Mouse (Mus musculus) hindbrain, embryonic 12.5 days (tissue): ENCODE results near the gene Prn. TPM values are rescaled to one million over a fixed set of nuclear protein-coding genes. Genes with fewer than 3 reads are reported as not detected.

Experiments used
- ATAC-seq: fragments of 200-750 bp; cut with Nextera tagmentation; 2 replicates; pipeline ENCODE4 v1.8.0; 2017; ENCODE audit warnings: moderate TSS enrichment; ENCODE audit not compliant: low FRiP score
- H3K27ac ChIP-seq: fragments of 300-500 bp; sonication (generic); 2 replicates; pipeline ENCODE4 v1.5.1; 2016; ENCODE audit warnings: mild to moderate bottlenecking
- H3K27me3 ChIP-seq: fragments of 300-500 bp; sonication (generic); 2 replicates; pipeline ENCODE4 v1.6.1; 2016; ENCODE audit warnings: mild to moderate bottlenecking
- H3K36me3 ChIP-seq: fragments of 300-500 bp; sonication (generic); 2 replicates; pipeline ENCODE4 v1.6.1; 2016; ENCODE audit warnings: mild to moderate bottlenecking
- H3K4me1 ChIP-seq: fragments of 300-500 bp; sonication (generic); 2 replicates; pipeline ENCODE4 v1.6.1; 2016
- H3K4me2 ChIP-seq: fragments of 300-500 bp; sonication (generic); replicated peaks from 2 replicates; pipeline ENCODE4 v1.6.1; 2016; ENCODE audit warnings: mild to moderate bottlenecking
- H3K4me3 ChIP-seq: fragments of 300-500 bp; sonication (generic); 2 replicates; pipeline ENCODE4 v1.5.1; 2016; ENCODE audit warnings: mild to moderate bottlenecking
- H3K9ac ChIP-seq: fragments of 300-500 bp; sonication (generic); 2 replicates; pipeline ENCODE4 v1.6.1; 2016; ENCODE audit warnings: mild to moderate bottlenecking, moderate library complexity
- H3K9me3 ChIP-seq: fragments of 300-500 bp; sonication (generic); replicated peaks from 2 replicates; pipeline ENCODE4 v1.6.1; 2016; ENCODE audit warnings: mild to moderate bottlenecking
- WGBS: fragments of 180-500 bp; shearing (Covaris S2); methylation state at CpG from one replicate; pipeline ENCODE4 v1.1.7; 2016; 5-methylcytosine and 5-hydroxymethylcytosine counted together
- polyA plus RNA-seq: library from polyadenylated mRNA; unstranded; fragments of >200 nt; fragmentation: Nextera tagmentation; extraction: Ambion mirVana; gene quantifications from 2 replicates; pipeline ENCODE4 v1.2.1, GENCODE M21; 2016

Gene Prn
- polyA plus RNA-seq, result not detected in 2 replicates

DNA sequence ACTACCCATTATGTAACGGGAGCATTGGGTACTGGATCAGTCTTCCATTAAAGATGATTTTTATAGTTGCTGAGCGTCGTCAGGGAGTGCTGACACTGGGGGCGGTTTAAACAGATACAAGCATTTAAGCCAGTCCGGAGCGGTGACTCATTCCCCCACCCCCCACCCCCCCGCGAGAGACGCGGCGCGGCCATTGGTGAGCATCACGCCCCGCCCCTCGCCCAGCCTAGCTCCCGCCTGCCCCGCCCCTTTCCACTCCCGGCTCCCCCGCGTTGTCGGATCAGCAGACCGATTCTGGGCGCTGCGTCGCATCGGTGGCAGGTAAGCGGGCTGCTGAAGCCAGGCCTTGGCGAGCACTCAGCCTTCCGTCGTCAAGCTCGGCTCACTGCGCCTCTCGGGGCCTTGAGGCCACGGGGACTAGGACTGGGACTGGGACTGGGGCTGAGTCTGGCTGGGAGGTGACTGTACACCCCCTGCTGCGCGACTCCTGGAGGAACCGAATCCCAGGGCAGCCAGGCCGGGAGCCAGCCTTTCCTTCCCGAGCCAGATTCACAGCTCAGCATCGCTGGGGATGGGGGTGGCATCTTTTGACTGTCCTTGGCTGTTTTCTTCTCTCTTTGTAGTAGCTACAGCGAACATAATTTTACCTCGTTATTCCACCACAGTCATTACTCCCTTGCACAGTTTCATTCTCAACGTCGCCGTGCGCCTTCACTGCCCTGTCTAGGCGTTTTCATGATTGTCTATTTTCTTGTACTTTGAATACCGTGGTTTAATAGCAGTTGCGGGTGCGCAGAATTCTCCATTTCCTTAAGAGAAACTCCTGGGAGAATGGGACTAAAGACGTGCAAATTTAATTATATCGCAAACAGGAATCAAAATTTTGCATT is at the start of gene Prn, which contains the start of gene Prnp:
Gene Prn (plus strand): TSS at position 275 of the 890 bp plus-strand sequence.
Gene Prnp (plus strand): TSS at position 246 of the 890 bp plus-strand sequence.
- 5% methylated on average over 52 of the region's 52 CpGs for WGBS
- H3K27ac ChIP-seq, result peak within 1 kb of the TSS; percentile 88
- H3K4me3 ChIP-seq, result peak within 1 kb of the TSS; percentile 62
- H3K9me3 ChIP-seq, result no peaks in the 10 kb centered on the region
- peak within 1 kb of the TSS; percentile 81 for H3K9ac ChIP-seq
- peaks cover 18% of the 10 kb centered on the region for H3K4me1 ChIP-seq
- H3K36me3 ChIP-seq, result no peaks in the 10 kb centered on the region
- H3K27me3 ChIP-seq, result no peaks in the 10 kb centered on the region
- peak within 1 kb of the TSS; percentile 68 for H3K4me2 ChIP-seq
- ATAC-seq, result peak; percentile 93

DNA sequence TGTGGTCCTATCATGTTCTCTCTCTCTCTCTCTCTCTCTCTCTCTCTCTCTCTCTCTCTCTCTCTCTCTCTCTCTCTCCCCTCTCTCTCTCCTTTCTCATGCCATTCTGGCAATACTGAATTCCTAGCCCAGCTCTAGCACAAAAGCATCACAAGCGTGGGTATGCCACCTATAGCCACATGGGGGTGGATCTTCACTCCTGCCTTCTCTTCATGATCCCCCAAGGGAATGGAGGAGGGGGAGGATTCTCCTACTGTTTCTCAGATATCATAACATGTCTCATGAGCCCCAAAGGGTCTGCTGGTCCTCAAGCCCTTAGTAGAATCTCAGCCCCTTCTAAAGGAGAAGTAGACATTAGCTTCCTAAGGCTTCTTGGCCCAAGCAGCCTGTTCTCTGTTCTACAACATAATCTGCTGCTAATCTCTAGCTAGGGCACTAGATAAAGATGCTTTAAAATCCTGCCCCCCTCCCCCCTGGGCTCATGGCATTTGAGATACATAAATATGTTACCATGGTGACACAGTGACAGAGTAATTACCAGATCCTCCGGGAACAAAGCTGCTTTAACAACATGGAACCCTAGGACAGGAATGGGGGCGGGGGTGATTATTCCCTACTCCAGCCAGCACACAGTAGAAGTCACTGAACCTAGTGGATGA is 47.0 kb upstream of the Prn start:
- H3K9ac ChIP-seq, result no peak overlapping the region
- H3K27ac ChIP-seq, result peak overlapping the region; percentile 19; the same call in 1 of the 2 replicates
- H3K4me3 ChIP-seq, result no peak overlapping the region
- peaks cover 12% of the 10 kb centered on the region for H3K4me1 ChIP-seq
- no peak overlapping the region for H3K4me2 ChIP-seq
- H3K9me3 ChIP-seq, result no peaks in the 10 kb centered on the region
- WGBS, result 46% methylated on average over 3 of the region's 3 CpGs
- H3K27me3 ChIP-seq, result no peaks in the 10 kb centered on the region
- ATAC-seq, result peak; percentile 89
- H3K36me3 ChIP-seq, result no peaks in the 10 kb centered on the region

DNA sequence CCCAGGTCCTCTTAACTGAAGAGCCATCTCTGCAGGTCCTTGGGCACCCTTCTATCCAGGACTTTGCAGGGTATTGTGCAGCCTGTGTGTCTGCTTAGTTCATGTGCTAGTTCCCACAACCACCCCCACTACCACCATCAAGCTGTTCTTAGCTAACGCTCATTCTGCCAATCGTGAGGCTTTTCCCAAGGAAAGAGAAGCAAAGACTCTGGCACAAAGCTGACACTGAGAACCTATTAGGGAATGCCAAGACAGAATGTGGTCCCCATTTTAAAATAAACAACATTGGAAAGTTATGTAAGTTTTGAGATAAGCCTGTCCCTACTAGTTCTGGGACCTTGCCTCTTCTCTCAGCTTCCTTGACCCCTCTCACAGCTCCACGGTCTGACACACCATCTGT is 46.3 kb upstream of the Prn start:
- Histone ChIP-seq H3K27me3 (no peaks in the 10 kb centered on the region), H3K36me3 (no peaks in the 10 kb centered on the region), H3K4me1 (peaks cover 12% of the 10 kb centered on the region), H3K27ac (no peak overlapping the region), H3K4me3 (no peak overlapping the region), H3K9ac (no peak overlapping the region), H3K4me2 (no peak overlapping the region), H3K9me3 (no peaks in the 10 kb centered on the region)
- ATAC-seq, result no peak
- WGBS, result 83% methylated on average over 3 of the region's 3 CpGs

DNA sequence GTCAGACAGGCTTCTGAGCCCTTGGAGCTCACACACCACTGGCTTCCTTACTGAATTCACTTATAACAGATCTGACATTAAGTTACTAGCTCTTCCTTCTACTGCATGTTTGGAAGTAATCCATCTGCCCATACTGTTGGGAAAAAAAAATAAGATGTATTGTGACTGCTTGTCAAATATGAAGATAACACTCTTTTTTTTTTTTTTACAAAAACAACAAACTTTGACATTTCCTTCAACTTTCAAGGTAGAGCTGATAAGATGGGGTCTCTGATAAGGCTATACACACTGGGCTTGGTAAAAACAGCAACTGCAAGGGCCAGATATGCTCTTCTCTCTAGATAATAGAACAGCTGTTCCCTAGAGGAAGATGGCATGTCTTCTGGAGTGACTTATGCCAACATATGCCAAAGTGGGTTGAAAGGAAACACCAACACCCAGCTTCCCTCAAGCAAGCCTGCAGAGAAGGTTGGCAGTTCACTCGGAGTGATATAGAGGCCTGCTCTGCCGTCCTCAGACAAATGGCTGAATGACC is 45.4 kb upstream of the Prn start:
- Histone ChIP-seq H3K9me3 (no peaks in the 10 kb centered on the region), H3K9ac (no peak overlapping the region), H3K4me2 (no peak overlapping the region), H3K36me3 (no peaks in the 10 kb centered on the region), H3K4me1 (peaks cover 12% of the 10 kb centered on the region), H3K27ac (no peak overlapping the region), H3K27me3 (no peaks in the 10 kb centered on the region), H3K4me3 (no peak overlapping the region)
- no peak for ATAC-seq
- WGBS, result 89% methylated on average over 2 of the region's 2 CpGs

DNA sequence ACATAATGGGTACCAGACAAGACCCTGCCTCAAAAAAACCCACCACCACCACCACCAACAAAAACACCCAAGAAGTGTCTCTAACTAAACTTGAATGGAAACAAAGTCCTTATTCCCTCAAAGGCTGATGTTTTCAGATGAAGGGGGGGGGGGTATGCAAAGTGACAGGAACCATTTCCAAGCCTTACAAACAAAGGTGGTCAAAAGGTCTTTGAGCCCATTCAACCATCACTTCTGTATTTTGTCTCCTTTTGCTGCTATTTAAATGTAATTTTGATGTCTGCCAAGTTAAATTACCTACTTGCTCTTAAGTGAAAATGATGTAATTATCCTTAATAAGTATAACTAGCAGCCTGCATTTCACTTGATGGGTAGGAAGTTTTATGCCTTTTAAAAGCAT is 43.1 kb upstream of the Prn start:
- ATAC-seq, result no peak
- Histone ChIP-seq H3K27ac (no peak overlapping the region), H3K27me3 (no peaks in the 10 kb centered on the region), H3K4me1 (peaks cover 12% of the 10 kb centered on the region), H3K9me3 (no peaks in the 10 kb centered on the region), H3K4me3 (no peak overlapping the region), H3K4me2 (no peak overlapping the region), H3K9ac (no peak overlapping the region), H3K36me3 (no peaks in the 10 kb centered on the region)

DNA sequence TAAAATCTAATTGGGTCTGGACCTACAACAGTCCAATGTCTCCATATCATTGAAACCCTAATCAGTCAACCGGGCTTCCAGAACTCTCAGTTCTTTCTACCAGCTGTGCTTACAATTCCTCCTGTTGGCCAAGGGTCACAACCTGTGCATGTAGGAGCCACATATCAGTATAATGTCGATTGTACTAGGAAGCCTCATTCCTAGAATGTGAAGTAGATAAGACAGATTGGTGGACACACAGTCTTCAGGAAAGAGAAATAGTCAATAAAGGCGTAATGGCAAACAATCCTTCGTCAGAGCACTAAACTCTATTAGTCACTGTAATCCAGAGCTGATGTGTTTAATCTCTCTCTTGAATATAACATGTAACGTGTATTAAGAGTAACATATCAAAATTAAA is 40.8 kb upstream of the Prn start:
- Histone ChIP-seq H3K27me3 (no peaks in the 10 kb centered on the region), H3K36me3 (no peaks in the 10 kb centered on the region), H3K9ac (no peak overlapping the region), H3K4me1 (no peaks in the 10 kb centered on the region), H3K27ac (no peak overlapping the region), H3K4me2 (no peak overlapping the region), H3K9me3 (no peaks in the 10 kb centered on the region), H3K4me3 (no peak overlapping the region)
- no peak for ATAC-seq
- 92% methylated on average over 5 of the region's 5 CpGs for WGBS

DNA sequence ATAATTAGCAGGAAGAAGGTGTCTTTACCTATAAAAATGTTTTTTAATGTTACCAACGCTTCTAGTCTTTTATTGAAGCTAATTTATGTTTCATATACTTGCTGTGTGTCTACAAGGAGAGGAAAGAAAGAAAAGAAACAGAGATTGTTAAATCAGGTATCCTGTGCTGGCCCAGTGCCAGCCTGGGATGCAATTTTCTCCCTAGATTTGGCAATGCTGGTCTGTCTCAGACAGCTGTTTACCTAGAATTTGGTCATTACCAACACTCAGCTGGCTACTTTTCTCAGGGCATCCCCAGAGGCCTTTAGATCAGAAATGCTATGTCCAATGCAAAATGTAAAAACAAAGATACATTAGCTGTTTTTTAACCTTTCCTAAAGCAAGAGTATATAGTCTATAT is 36.4 kb upstream of the Prn start:
- no peaks in the 10 kb centered on the region for H3K9me3 ChIP-seq
- H3K36me3 ChIP-seq, result no peaks in the 10 kb centered on the region
- H3K4me1 ChIP-seq, result no peaks in the 10 kb centered on the region
- H3K27me3 ChIP-seq, result no peaks in the 10 kb centered on the region
- H3K4me3 ChIP-seq, result no peak overlapping the region
- H3K27ac ChIP-seq, result no peak overlapping the region
- no peak overlapping the region for H3K4me2 ChIP-seq
- WGBS, result 85% methylated on average over 1 of the region's 1 CpGs
- no peak overlapping the region for H3K9ac ChIP-seq
- ATAC-seq, result no peak

DNA sequence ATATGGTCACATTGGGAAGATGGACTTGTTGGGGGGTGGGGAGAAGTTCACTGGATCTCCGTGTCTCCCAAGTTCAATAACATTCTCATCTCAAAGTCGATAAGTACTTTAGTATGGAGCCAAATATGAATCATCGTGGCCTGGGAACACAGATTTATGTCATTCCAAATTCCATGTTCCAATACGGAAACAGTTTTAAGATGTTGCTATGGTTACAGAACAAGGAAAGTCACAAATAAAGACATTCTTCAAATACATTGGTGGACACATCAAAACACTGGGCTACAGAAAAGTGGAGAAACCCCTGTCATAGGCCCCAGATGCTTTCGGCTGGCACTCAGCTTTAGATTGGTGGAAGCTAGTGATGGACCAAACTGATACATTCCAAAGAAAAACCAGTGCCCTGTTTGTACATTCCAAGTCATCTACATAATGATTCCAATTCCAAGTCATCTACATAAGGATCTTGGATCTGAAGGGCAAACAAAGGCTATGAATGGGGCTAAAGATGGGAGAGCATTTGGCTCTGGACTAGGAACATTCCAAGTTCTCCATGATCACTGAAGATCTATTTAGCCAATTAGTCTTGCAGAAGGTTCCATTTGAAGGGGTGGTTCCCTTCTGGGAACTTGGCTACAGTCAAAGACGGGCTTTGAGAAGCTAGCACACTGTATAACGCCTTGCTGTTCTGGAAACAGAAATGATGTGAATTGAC is 33.0 kb upstream of the Prn start:
- WGBS, result 94% methylated on average over 7 of the region's 7 CpGs
- Histone ChIP-seq H3K4me2 (no peak overlapping the region), H3K4me3 (no peak overlapping the region), H3K27me3 (no peaks in the 10 kb centered on the region), H3K27ac (no peak overlapping the region), H3K9me3 (no peaks in the 10 kb centered on the region), H3K36me3 (no peaks in the 10 kb centered on the region), H3K9ac (no peak overlapping the region), H3K4me1 (no peaks in the 10 kb centered on the region)
- ATAC-seq, result no peak

DNA sequence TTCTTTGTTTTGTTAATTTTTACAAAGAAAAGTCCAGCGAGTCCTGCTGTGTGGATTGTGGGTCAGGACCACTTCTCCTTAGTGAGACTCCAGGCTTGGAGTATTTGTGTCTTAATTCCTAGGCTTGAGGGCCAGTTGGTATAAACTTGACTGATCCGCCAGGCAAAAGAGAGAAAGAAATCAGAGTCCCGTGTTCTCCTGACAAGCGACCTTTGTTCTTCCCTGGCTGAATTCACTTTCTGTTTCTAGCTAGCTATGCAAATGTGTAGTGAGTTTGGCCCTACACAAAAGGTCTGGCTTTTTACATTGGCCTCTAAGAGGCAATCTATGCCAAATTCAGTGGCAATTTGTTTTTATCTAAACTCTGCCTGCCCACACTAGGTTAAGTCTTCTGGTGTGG is 28.0 kb upstream of the Prn start:
- Histone ChIP-seq H3K4me3 (no peak overlapping the region), H3K36me3 (no peaks in the 10 kb centered on the region), H3K9me3 (no peaks in the 10 kb centered on the region), H3K27me3 (no peaks in the 10 kb centered on the region), H3K4me2 (no peak overlapping the region), H3K9ac (no peak overlapping the region), H3K4me1 (peaks cover 8% of the 10 kb centered on the region; the same call in 1 of the 2 replicates), H3K27ac (no peak overlapping the region)
- 61% methylated on average over 4 of the region's 4 CpGs for WGBS
- no peak for ATAC-seq

DNA sequence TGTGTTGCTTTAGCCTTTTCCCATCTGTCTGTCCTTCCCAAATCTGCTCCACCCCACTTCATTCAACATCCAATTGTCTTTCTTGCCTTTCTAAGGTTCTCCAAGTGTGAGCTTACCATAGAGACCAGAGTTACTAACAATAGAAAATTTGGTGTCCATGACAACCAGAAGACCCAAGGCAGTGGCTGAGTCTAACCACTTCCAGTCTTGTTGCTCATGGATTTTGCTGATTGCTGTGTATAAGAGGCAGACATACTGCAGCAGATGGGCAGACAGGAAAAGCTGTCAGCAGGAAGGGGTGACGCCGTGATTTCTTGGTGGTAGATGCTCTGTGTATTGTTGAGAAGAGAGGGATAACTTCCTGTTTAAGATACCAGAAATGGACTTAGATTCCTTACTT is 26.6 kb upstream of the Prn start:
- Histone ChIP-seq H3K4me1 (peaks cover 8% of the 10 kb centered on the region; the same call in 1 of the 2 replicates), H3K27me3 (no peaks in the 10 kb centered on the region), H3K27ac (no peak overlapping the region), H3K9me3 (no peaks in the 10 kb centered on the region), H3K4me3 (no peak overlapping the region), H3K9ac (no peak overlapping the region), H3K4me2 (no peak overlapping the region), H3K36me3 (no peaks in the 10 kb centered on the region)
- ATAC-seq, result no peak
- 52% methylated on average over 2 of the region's 2 CpGs for WGBS

DNA sequence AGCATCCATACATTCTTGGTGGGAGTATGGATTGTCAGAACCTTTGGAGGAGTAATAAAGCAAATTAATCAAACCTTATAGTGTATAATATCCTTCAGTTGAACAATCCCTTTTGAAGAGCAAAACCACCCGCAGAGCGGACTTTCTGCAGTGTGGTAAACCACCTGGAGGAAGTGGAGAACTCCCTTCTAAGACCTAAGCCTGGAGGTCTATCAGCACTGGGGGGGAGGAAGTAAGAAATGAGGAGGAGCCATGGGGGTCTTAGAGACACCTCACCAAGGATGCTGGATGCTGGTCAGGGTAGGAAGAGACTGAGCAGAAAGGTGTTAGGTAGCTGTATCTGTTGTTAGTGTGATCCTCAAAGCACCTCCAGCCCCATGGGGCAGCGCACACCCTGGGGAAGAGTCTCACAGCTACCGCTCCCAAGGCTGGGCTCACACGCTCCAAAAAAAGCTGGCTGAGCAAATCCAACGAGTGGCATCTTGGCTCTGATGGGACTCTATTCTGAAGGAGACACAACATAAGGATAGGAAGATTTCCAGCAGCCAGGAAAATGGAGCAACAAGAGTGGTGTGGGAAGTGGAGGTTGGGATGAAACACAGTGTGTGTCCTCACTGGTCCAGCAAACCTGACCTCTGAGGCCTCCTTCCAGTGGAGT is 23.1 kb upstream of the Prn start:
- H3K4me3 ChIP-seq, result no peak overlapping the region
- ATAC-seq, result no peak
- no peaks in the 10 kb centered on the region for H3K27me3 ChIP-seq
- H3K27ac ChIP-seq, result no peak overlapping the region
- 77% methylated on average over 6 of the region's 6 CpGs for WGBS
- no peaks in the 10 kb centered on the region for H3K36me3 ChIP-seq
- no peak overlapping the region for H3K4me2 ChIP-seq
- no peaks in the 10 kb centered on the region for H3K9me3 ChIP-seq
- H3K4me1 ChIP-seq, result peaks cover 10% of the 10 kb centered on the region; the same call in 1 of the 2 replicates
- no peak overlapping the region for H3K9ac ChIP-seq
